Mouse (Mus musculus): ENCODE results near the gene Abcf3. TPM values are rescaled to one million over a fixed set of nuclear protein-coding genes. Genes with fewer than 3 reads are reported as not detected.

Abcf3 gene
- total and polyA plus RNA-seq, 3 experiments: 48.6 to 98.0 (median 55.7) TPM

DNA sequence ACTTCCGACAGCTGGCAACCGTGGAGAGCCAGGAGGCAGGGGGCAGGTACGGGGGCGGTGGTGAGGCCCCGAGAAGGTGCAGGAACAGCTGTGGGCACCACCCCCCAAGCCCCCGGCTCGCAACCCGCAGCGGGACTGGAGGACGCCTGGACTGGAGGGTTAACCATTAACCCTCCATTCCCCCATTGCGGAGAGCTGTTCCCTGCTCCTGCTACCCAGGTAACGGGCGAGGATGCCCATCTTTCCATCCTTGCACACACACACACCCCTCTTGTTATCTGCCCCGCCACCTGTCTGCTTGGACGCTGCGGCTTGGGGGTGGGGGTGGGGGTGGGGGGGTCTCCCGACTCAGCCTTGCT is 42.3 kb downstream of the Abcf3 start:
- in situ Hi-C loops (cut with MboI; ENCODE audit: low pct_ligation_motif_present, low pct_unique_long_range_greater_than_20kb, low sequenced_read_pairs) (no loop called here), dilution Hi-C loops (cut with MboI; ENCODE audit: extremely low pct_ligation_motif_present, extremely low pct_unique_long_range_greater_than_20kb, low sequenced_read_pairs) (no loop called here)
- DNase-seq (ENCODE audit: extremely low read depth): no peak
- H3K4me1 ChIP-seq (ENCODE audit: control insufficient read depth in 1 of 2, insufficient read depth in 2 of 2): peaks cover 0 to 11% of the 10 kb centered on the region in 2 experiments; a peak in 2 of 4 replicates
- no peaks in the 10 kb centered on the region for H3K36me3 ChIP-seq (replicated peaks in 1 of 2; ENCODE audit: control insufficient read depth in 1 of 2, insufficient read depth in 1 of 2, low read length in 1 of 2)
- H3K4me3 ChIP-seq (replicated peaks in 1 of 3; ENCODE audit: low read depth in 2 of 3, low read length in 2 of 3, poor library complexity in 1 of 3): no peak overlapping the region
- H3K9me3 ChIP-seq (replicated peaks; ENCODE audit: low read length): peaks cover 7% of the 10 kb centered on the region
- no peak overlapping the region for H3K27ac ChIP-seq (ENCODE audit: insufficient read depth, low read depth)
- H3K4me2 ChIP-seq (ENCODE audit: insufficient read depth, low read depth, poor library complexity, severe bottlenecking): no peak overlapping the region
- H3K79me2 ChIP-seq (replicated peaks; ENCODE audit: control insufficient read depth, extremely low read depth, insufficient read depth, poor library complexity, severe bottlenecking): no peaks in the 10 kb centered on the region
- TF ChIP-seq POLR2A (IDR thresholded peaks at IDR 0.05; ENCODE audit: low read depth, low read length) (no peak), MAZ (IDR thresholded peaks at IDR 0.05; ENCODE audit: low read depth, low read length) (no peak), NRF1 (IDR thresholded peaks at IDR 0.05; ENCODE audit: low read depth, low read length) (no peak), GABPA (IDR thresholded peaks at IDR 0.05; ENCODE audit: insufficient replicate concordance, low read depth, low read length) (no peak)
- H3K27me3 ChIP-seq (replicated peaks): peaks cover 75% of the 10 kb centered on the region
- H3K9ac ChIP-seq (ENCODE audit: insufficient read depth, low read depth): no peak overlapping the region

DNA sequence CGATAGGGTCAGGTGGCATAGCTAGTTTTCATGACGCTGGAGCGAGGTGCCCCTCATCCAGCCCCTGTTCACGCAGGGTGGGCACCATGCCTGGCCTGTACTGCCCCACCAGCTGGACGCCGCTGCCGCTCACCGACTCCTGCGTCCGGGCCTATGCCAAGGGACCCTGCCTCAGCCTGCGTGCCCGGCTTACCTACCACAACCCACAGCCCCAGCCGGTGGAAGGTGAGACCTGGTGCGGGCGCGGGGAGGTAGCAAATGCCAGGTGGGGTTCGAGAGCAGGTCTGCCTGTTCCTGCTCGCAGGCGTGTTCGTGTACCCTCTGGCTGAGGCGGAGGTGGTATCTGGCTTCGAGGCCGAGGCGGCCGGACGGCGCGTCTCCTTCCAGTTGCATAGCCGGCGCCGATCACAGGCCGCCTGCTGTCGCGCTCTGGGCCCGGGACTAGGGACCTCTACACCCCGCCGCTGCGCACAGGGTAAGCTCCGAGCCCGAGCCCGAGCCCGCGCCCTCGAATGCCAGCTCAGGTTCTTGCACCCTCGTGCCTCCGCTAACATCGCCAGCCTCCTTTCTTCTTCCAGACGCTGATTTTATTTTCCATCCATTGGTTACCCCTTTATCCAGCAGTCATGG is 42.8 kb downstream of the Abcf3 start:
- H3K79me2 ChIP-seq (replicated peaks; ENCODE audit: control insufficient read depth, extremely low read depth, insufficient read depth, poor library complexity, severe bottlenecking): no peaks in the 10 kb centered on the region
- TF ChIP-seq NRF1 (IDR thresholded peaks at IDR 0.05; ENCODE audit: low read depth, low read length) (no peak), MEF2A (IDR thresholded peaks at IDR 0.05; ENCODE audit: borderline replicate concordance, low read depth, low read length) (no peak), PAX5 (IDR thresholded peaks at IDR 0.05; ENCODE audit: low read length) (no peak), RAD21 (IDR thresholded peaks at IDR 0.05; ENCODE audit: low read depth, low read length) (no peak), ZNF384 (IDR thresholded peaks at IDR 0.05; ENCODE audit: low read depth, low read length) (no peak), ZKSCAN1 (IDR thresholded peaks at IDR 0.05; ENCODE audit: borderline replicate concordance, low read depth, low read length) (no peak), ELF1 (IDR thresholded peaks at IDR 0.05; ENCODE audit: low read depth, low read length) (no peak), IRF4 (IDR thresholded peaks at IDR 0.05; ENCODE audit: low read depth, low read length) (no peak)
- dilution Hi-C loops (cut with MboI; ENCODE audit: extremely low pct_ligation_motif_present, extremely low pct_unique_long_range_greater_than_20kb, low sequenced_read_pairs) (no loop called here), in situ Hi-C loops (cut with MboI; ENCODE audit: low pct_ligation_motif_present, low pct_unique_long_range_greater_than_20kb, low sequenced_read_pairs) (no loop called here)
- no peak overlapping the region for H3K4me2 ChIP-seq (ENCODE audit: insufficient read depth, low read depth, poor library complexity, severe bottlenecking)
- H3K4me1 ChIP-seq (ENCODE audit: control insufficient read depth in 1 of 2, insufficient read depth in 2 of 2): peaks cover 0 to 11% of the 10 kb centered on the region in 2 experiments; a peak in 2 of 4 replicates
- H3K27me3 ChIP-seq (replicated peaks): peaks cover 79% of the 10 kb centered on the region
- no peaks in the 10 kb centered on the region for H3K36me3 ChIP-seq (replicated peaks in 1 of 2; ENCODE audit: control insufficient read depth in 1 of 2, insufficient read depth in 1 of 2, low read length in 1 of 2)
- no peak overlapping the region for H3K4me3 ChIP-seq (replicated peaks in 1 of 3; ENCODE audit: low read depth in 2 of 3, low read length in 2 of 3, poor library complexity in 1 of 3)
- no peak overlapping the region for H3K27ac ChIP-seq (ENCODE audit: insufficient read depth, low read depth)
- peaks cover 7% of the 10 kb centered on the region for H3K9me3 ChIP-seq (replicated peaks; ENCODE audit: low read length)
- no peak overlapping the region for H3K9ac ChIP-seq (ENCODE audit: insufficient read depth, low read depth)
- DNase-seq (ENCODE audit: extremely low read depth): no peak

DNA sequence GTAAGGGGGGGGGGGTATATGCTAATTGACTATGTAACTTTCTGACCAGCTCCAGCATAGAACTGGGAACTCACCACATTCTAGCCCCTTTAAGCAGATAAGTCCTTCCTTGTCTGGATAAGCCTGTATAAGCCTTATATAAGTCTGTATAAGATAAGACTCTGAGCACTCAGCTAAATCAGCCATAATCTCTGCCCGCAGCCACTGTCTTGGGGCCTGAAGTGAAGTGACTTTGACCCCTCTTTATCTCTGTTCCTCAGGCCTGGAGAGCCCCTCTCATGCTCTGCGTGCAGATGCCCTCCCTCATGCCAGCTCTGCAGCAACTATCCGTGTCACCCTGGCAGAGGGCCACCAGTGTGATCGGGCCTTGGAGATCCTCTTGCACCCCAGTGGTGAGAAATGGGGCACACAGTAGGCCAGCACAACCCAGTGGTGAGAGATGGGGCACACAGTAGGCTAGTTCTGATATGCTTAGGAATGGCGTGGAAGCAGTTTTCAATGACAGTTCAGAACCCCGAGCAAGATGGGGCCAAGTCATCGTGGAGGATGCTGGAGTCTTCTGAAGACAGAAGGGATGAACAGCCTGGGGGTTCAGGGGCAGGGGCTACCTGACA is 46.8 kb downstream of the Abcf3 start:
- no peak overlapping the region for H3K4me2 ChIP-seq (ENCODE audit: insufficient read depth, low read depth, poor library complexity, severe bottlenecking)
- H3K4me3 ChIP-seq (replicated peaks in 1 of 3; ENCODE audit: low read depth in 2 of 3, low read length in 2 of 3, poor library complexity in 1 of 3): no peak overlapping the region
- peaks cover 4% of the 10 kb centered on the region for H3K9me3 ChIP-seq (replicated peaks; ENCODE audit: low read length)
- dilution Hi-C loops (cut with MboI; ENCODE audit: extremely low pct_ligation_motif_present, extremely low pct_unique_long_range_greater_than_20kb, low sequenced_read_pairs): no loop called here
- no peak overlapping the region for H3K9ac ChIP-seq (ENCODE audit: insufficient read depth, low read depth)
- H3K79me2 ChIP-seq (replicated peaks; ENCODE audit: control insufficient read depth, extremely low read depth, insufficient read depth, poor library complexity, severe bottlenecking): no peaks in the 10 kb centered on the region
- in situ Hi-C loops (cut with MboI; ENCODE audit: low pct_ligation_motif_present, low pct_unique_long_range_greater_than_20kb, low sequenced_read_pairs): no loop called here
- H3K27ac ChIP-seq (ENCODE audit: insufficient read depth, low read depth): no peak overlapping the region
- peaks cover 54% of the 10 kb centered on the region for H3K27me3 ChIP-seq (replicated peaks)
- peaks cover 0 to 4% of the 10 kb centered on the region in 2 experiments; a peak in 2 of 4 replicates for H3K4me1 ChIP-seq (ENCODE audit: control insufficient read depth in 1 of 2, insufficient read depth in 2 of 2)
- no peaks in the 10 kb centered on the region for H3K36me3 ChIP-seq (replicated peaks in 1 of 2; ENCODE audit: control insufficient read depth in 1 of 2, insufficient read depth in 1 of 2, low read length in 1 of 2)
- TF ChIP-seq RAD21 (IDR thresholded peaks at IDR 0.05; ENCODE audit: low read depth, low read length) (no peak), USF1 (IDR thresholded peaks at IDR 0.05; ENCODE audit: low read depth, low read length) (no peak), CHD1 (IDR thresholded peaks at IDR 0.05; ENCODE audit: low read depth, low read length) (no peak), ZC3H11A (IDR thresholded peaks at IDR 0.05; ENCODE audit: low read depth, low read length) (no peak)
- DNase-seq (ENCODE audit: extremely low read depth): no peak
